Mouse (Mus musculus): ENCODE data around the gene Xylt1. TPM values are rescaled to one million over a fixed set of nuclear protein-coding genes. Genes with fewer than 3 reads are reported as not detected.

Gene Xylt1
- polyA plus RNA-seq, 1 experiment from 2014 or later = 0.48 TPM

GRCm38 (mm10) chr7:117709901-117710607 lies 329.3 kb downstream of the Xylt1 start:
- H3K36me3 ChIP-seq (ENCODE audit: control insufficient read depth, insufficient read depth, low read length) = no peaks in the 10 kb centered on the region
- ATAC-seq = no peak
- no peaks in the 10 kb centered on the region for H3K9me3 ChIP-seq (ENCODE audit: control insufficient read depth, low read length)
- H3K9ac ChIP-seq (ENCODE audit: low read depth, low read length) = no peak overlapping the region
- no peaks in the 10 kb centered on the region for H3K4me1 ChIP-seq (ENCODE audit: control insufficient read depth, insufficient read depth, low read length)
- H3K4me3 ChIP-seq (ENCODE audit: low read length) = no peak overlapping the region
- no peak overlapping the region for H3K4me2 ChIP-seq (ENCODE audit: low read depth, low read length)
- H3K27me3 ChIP-seq (replicated peaks; ENCODE audit: control insufficient read depth, insufficient read depth, low read length) = no peaks in the 10 kb centered on the region
- no peak overlapping the region for H3K27ac ChIP-seq (ENCODE audit: low read length)
- WGBS = 57% methylated on average over 10 of the region's 10 CpGs

GRCm38 (mm10) chr7:117716876-117717408 lies 336.2 kb downstream of the Xylt1 start:
- ATAC-seq = no peak

GRCm38 (mm10) chr7:117720426-117720825 lies 339.6 kb downstream of the Xylt1 start:
- 56% methylated on average over 6 of the region's 6 CpGs for WGBS
- no peaks in the 10 kb centered on the region for H3K36me3 ChIP-seq (ENCODE audit: control insufficient read depth, insufficient read depth, low read length)
- H3K27ac ChIP-seq (ENCODE audit: low read length) = no peak overlapping the region
- no peak overlapping the region for H3K4me3 ChIP-seq (ENCODE audit: low read length)
- no peak overlapping the region for H3K9ac ChIP-seq (ENCODE audit: low read depth, low read length)
- no peak overlapping the region for H3K4me2 ChIP-seq (ENCODE audit: low read depth, low read length)
- no peaks in the 10 kb centered on the region for H3K4me1 ChIP-seq (ENCODE audit: control insufficient read depth, insufficient read depth, low read length)
- no peaks in the 10 kb centered on the region for H3K27me3 ChIP-seq (replicated peaks; ENCODE audit: control insufficient read depth, insufficient read depth, low read length)
- no peak for ATAC-seq
- no peaks in the 10 kb centered on the region for H3K9me3 ChIP-seq (ENCODE audit: control insufficient read depth, low read length)

More at GRCm38 (mm10) chr7:117716876-117717408, 336.2 kb downstream of the Xylt1 start:
- no peaks in the 10 kb centered on the region for H3K36me3 ChIP-seq (ENCODE audit: control insufficient read depth, insufficient read depth, low read length)
- no peak overlapping the region for H3K4me2 ChIP-seq (ENCODE audit: low read depth, low read length)
- no peak overlapping the region for H3K27ac ChIP-seq (ENCODE audit: low read length)
- no peaks in the 10 kb centered on the region for H3K9me3 ChIP-seq (ENCODE audit: control insufficient read depth, low read length)
- no peaks in the 10 kb centered on the region for H3K27me3 ChIP-seq (replicated peaks; ENCODE audit: control insufficient read depth, insufficient read depth, low read length)
- H3K4me1 ChIP-seq (ENCODE audit: control insufficient read depth, insufficient read depth, low read length) = no peaks in the 10 kb centered on the region
- 81% methylated on average over 5 of the region's 5 CpGs for WGBS
- no peak overlapping the region for H3K4me3 ChIP-seq (ENCODE audit: low read length)
- H3K9ac ChIP-seq (ENCODE audit: low read depth, low read length) = no peak overlapping the region

Measured in intestine, embryonic 16.5 days (tissue).